Mouse (Mus musculus): ENCODE results near the gene Aqp1. TPM values are rescaled to one million over a fixed set of nuclear protein-coding genes. Genes with fewer than 3 reads are reported as not detected.

Aqp1 gene
- polyA plus RNA-seq, 1 experiment from 2014 or later = 8.0 TPM

DNA sequence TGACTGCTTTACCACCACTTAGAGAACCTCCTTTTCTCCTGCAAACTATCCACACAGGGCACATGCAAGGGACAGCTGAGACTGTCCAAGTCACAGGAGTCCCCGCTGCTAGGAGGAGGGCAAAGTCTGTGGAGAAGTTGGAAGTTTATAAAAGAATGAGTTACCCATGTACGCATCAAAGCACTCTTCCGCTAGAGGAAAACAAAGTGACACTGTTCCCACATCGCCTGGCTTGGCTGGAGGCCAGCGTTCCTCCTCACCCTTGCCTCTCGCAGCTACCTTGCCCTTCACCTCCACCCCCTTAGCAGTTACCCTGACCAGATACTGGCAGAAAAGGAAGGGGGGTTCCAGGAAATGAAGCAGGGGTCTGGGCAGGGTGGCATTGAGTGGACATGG lies 21.4 kb downstream of the Aqp1 start:
- Histone ChIP-seq H3K36me3 (ENCODE audit: control insufficient read depth, insufficient read depth, low read length) (no peaks in the 10 kb centered on the region), H3K27me3 (replicated peaks; ENCODE audit: control insufficient read depth, insufficient read depth, low read length) (no peaks in the 10 kb centered on the region), H3K9me3 (ENCODE audit: control insufficient read depth, low read length) (no peaks in the 10 kb centered on the region), H3K9ac (ENCODE audit: low read depth, low read length) (no peak overlapping the region), H3K27ac (ENCODE audit: low read depth, low read length) (no peak overlapping the region), H3K4me3 (ENCODE audit: low read depth, low read length) (no peak overlapping the region), H3K4me1 (replicated peaks; ENCODE audit: control insufficient read depth, insufficient read depth, low read length) (peaks cover 17% of the 10 kb centered on the region), H3K4me2 (no peak overlapping the region)
- DNase-seq (ENCODE audit: low spot score) = peak; percentile 25
- no peak for ATAC-seq (replicated peaks; ENCODE audit: low FRiP score)
- 85% methylated on average over 6 of the region's 6 CpGs for WGBS

- Histone ChIP-seq H3K4me1 (replicated peaks; ENCODE audit: control insufficient read depth, insufficient read depth, low read length) (peaks cover 17% of the 10 kb centered on the region), H3K9ac (ENCODE audit: low read depth, low read length) (no peak overlapping the region), H3K27me3 (replicated peaks; ENCODE audit: control insufficient read depth, insufficient read depth, low read length) (no peaks in the 10 kb centered on the region), H3K4me3 (ENCODE audit: low read depth, low read length) (no peak overlapping the region), H3K9me3 (ENCODE audit: control insufficient read depth, low read length) (no peaks in the 10 kb centered on the region), H3K27ac (ENCODE audit: low read depth, low read length) (no peak overlapping the region), H3K36me3 (ENCODE audit: control insufficient read depth, insufficient read depth, low read length) (no peaks in the 10 kb centered on the region), H3K4me2 (no peak overlapping the region)
- peak; percentile 91 for ATAC-seq (replicated peaks; ENCODE audit: low FRiP score)
- peak; percentile 33 for DNase-seq (ENCODE audit: low spot score)
- WGBS = 24% methylated on average over 2 of the region's 2 CpGs
These were observed 22.5 kb downstream of the Aqp1 start for GRCm38 (mm10) chr6:55358731-55359143.

DNA sequence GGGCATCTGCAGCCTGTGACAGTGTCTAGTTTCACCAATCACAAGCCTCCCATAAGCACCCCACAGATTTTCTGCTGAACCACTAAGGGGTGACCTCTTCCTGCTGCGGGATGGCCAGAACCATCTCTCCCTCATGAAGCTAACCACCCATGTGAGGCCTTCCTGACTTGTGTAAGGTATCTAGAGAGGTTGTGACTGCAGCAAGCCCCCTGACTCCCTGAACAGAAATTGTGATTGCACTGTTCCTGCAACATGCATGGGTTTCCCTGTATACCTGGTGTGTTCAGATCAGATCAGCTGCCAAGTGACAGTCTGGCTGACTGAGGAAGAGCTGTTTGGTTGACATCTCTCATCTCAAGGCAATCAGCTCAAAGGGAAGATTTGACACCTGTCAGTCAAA lies 26.4 kb downstream of the Aqp1 start:
- peak; percentile 20 for DNase-seq (ENCODE audit: low spot score)
- Histone ChIP-seq H3K4me2 (no peak overlapping the region), H3K4me1 (replicated peaks; ENCODE audit: control insufficient read depth, insufficient read depth, low read length) (peaks cover 14% of the 10 kb centered on the region), H3K9me3 (ENCODE audit: control insufficient read depth, low read length) (no peaks in the 10 kb centered on the region), H3K27me3 (replicated peaks; ENCODE audit: control insufficient read depth, insufficient read depth, low read length) (no peaks in the 10 kb centered on the region), H3K27ac (ENCODE audit: low read depth, low read length) (no peak overlapping the region), H3K36me3 (ENCODE audit: control insufficient read depth, insufficient read depth, low read length) (no peaks in the 10 kb centered on the region), H3K4me3 (ENCODE audit: low read depth, low read length) (no peak overlapping the region), H3K9ac (ENCODE audit: low read depth, low read length) (no peak overlapping the region)
- WGBS = 84% methylated on average over 1 of the region's 1 CpGs
- ATAC-seq (replicated peaks; ENCODE audit: low FRiP score) = no peak

- Histone ChIP-seq H3K27ac (ENCODE audit: low read depth, low read length) (peak overlapping the region; percentile 86), H3K36me3 (ENCODE audit: control insufficient read depth, insufficient read depth, low read length) (no peaks in the 10 kb centered on the region), H3K9me3 (ENCODE audit: control insufficient read depth, low read length) (no peaks in the 10 kb centered on the region), H3K4me3 (ENCODE audit: low read depth, low read length) (no peak overlapping the region), H3K9ac (ENCODE audit: low read depth, low read length) (no peak overlapping the region), H3K4me1 (replicated peaks; ENCODE audit: control insufficient read depth, insufficient read depth, low read length) (peaks cover 19% of the 10 kb centered on the region), H3K4me2 (no peak overlapping the region), H3K27me3 (replicated peaks; ENCODE audit: control insufficient read depth, insufficient read depth, low read length) (no peaks in the 10 kb centered on the region)
- DNase-seq (ENCODE audit: low spot score) (no peak), ATAC-seq (replicated peaks; ENCODE audit: low FRiP score) (peak; percentile 94)
These were observed 30.9 kb downstream of the Aqp1 start for GRCm38 (mm10) chr6:55367126-55367525.

DNA sequence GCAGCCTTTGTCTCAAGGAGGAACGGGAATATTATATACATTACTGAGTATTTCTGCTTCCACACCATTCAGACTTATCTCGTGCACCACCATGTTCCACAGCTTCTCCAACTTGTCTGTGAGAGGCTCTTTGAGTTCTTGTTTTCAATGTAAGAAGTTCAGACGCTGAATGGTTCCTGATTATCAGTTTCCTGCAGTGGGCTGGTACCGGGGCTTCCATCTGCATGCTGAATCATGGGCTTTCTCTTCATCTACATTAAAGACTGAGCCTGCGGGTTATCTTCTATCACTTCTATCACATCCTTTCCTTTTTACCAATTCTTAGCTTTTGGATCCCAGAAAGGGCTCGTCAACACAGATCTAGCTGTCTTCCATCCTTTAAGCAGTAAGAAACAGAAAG lies 34.6 kb downstream of the Aqp1 start:
- H3K4me3 ChIP-seq (ENCODE audit: low read depth, low read length) = no peak overlapping the region
- H3K27ac ChIP-seq (ENCODE audit: low read depth, low read length) = peak overlapping the region; percentile 82
- WGBS = 42% methylated on average over 6 of the region's 6 CpGs
- H3K27me3 ChIP-seq (replicated peaks; ENCODE audit: control insufficient read depth, insufficient read depth, low read length) = no peaks in the 10 kb centered on the region
- H3K4me1 ChIP-seq (replicated peaks; ENCODE audit: control insufficient read depth, insufficient read depth, low read length) = peaks cover 19% of the 10 kb centered on the region
- peak overlapping the region; percentile 28; the same call in 1 of the 2 replicates for H3K4me2 ChIP-seq
- ATAC-seq (replicated peaks; ENCODE audit: low FRiP score) (peak; percentile 67), DNase-seq (ENCODE audit: low spot score) (no peak)
- H3K36me3 ChIP-seq (ENCODE audit: control insufficient read depth, insufficient read depth, low read length) = no peaks in the 10 kb centered on the region
- H3K9ac ChIP-seq (ENCODE audit: low read depth, low read length) = 0 out of 2 replicates have a peak overlapping the region, but pooled peaks have one; percentile 15
- no peaks in the 10 kb centered on the region for H3K9me3 ChIP-seq (ENCODE audit: control insufficient read depth, low read length)

GRCm38 (mm10) chr6:55376076-55376475 lies 39.8 kb downstream of the Aqp1 start, which contains the start of gene Ghrhr:
Gene Ghrhr (plus strand): TSS chr6:55376295.
- Histone ChIP-seq H3K9ac (ENCODE audit: low read depth, low read length) (no peak within 1 kb of the TSS), H3K27me3 (replicated peaks; ENCODE audit: control insufficient read depth, insufficient read depth, low read length) (no peaks in the 10 kb centered on the region), H3K4me2 (no peak within 1 kb of the TSS), H3K27ac (ENCODE audit: low read depth, low read length) (no peak within 1 kb of the TSS), H3K36me3 (ENCODE audit: control insufficient read depth, insufficient read depth, low read length) (no peaks in the 10 kb centered on the region), H3K9me3 (ENCODE audit: control insufficient read depth, low read length) (no peaks in the 10 kb centered on the region), H3K4me3 (ENCODE audit: low read depth, low read length) (no peak within 1 kb of the TSS), H3K4me1 (replicated peaks; ENCODE audit: control insufficient read depth, insufficient read depth, low read length) (peaks cover 2% of the 10 kb centered on the region; the same call in 1 of the 2 replicates)
- 75% methylated on average over 6 of the region's 6 CpGs for WGBS
- DNase-seq (ENCODE audit: low spot score) = no peak
- ATAC-seq (replicated peaks; ENCODE audit: low FRiP score) = no peak

- no peaks in the 10 kb centered on the region for H3K36me3 ChIP-seq (ENCODE audit: control insufficient read depth, insufficient read depth, low read length)
- H3K4me1 ChIP-seq (replicated peaks; ENCODE audit: control insufficient read depth, insufficient read depth, low read length) = no peaks in the 10 kb centered on the region
- no peak for ATAC-seq (replicated peaks; ENCODE audit: low FRiP score)
- no peaks in the 10 kb centered on the region for H3K27me3 ChIP-seq (replicated peaks; ENCODE audit: control insufficient read depth, insufficient read depth, low read length)
- no peak overlapping the region for H3K9ac ChIP-seq (ENCODE audit: low read depth, low read length)
- H3K4me2 ChIP-seq = no peak overlapping the region
- no peaks in the 10 kb centered on the region for H3K9me3 ChIP-seq (ENCODE audit: control insufficient read depth, low read length)
- no peak overlapping the region for H3K4me3 ChIP-seq (ENCODE audit: low read depth, low read length)
- WGBS = 68% methylated on average over 5 of the region's 5 CpGs
- DNase-seq (ENCODE audit: low spot score) = no peak
- H3K27ac ChIP-seq (ENCODE audit: low read depth, low read length) = no peak overlapping the region
These were observed 40.3 kb downstream of the Aqp1 start for GRCm38 (mm10) chr6:55376511-55376910.

DNA sequence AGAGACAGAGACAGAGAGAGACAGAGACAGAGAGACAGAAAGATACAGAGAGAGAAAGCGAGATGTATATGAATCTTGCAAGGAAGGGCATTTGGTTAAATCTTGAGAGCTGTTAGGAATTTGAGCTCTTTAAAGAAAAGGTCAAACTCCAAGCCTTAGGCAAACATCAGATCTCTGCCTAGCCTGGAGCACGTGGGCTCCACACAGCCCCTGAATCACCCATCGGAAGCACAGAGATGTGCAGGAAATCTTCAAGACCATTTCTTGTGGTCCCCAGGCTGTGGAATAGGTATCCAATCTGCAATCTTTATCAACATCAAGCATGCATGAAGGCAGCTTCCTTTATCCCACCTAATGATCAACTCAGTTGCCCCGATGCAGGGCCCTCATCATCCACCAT lies 41.2 kb downstream of the Aqp1 start:
- 75% methylated on average over 4 of the region's 4 CpGs for WGBS
- no peak for ATAC-seq (replicated peaks; ENCODE audit: low FRiP score)
- no peak overlapping the region for H3K27ac ChIP-seq (ENCODE audit: low read depth, low read length)
- H3K4me2 ChIP-seq = no peak overlapping the region
- H3K36me3 ChIP-seq (ENCODE audit: control insufficient read depth, insufficient read depth, low read length) = no peaks in the 10 kb centered on the region
- H3K4me1 ChIP-seq (replicated peaks; ENCODE audit: control insufficient read depth, insufficient read depth, low read length) = no peaks in the 10 kb centered on the region
- no peaks in the 10 kb centered on the region for H3K27me3 ChIP-seq (replicated peaks; ENCODE audit: control insufficient read depth, insufficient read depth, low read length)
- H3K9me3 ChIP-seq (ENCODE audit: control insufficient read depth, low read length) = no peaks in the 10 kb centered on the region
- H3K9ac ChIP-seq (ENCODE audit: low read depth, low read length) = no peak overlapping the region
- H3K4me3 ChIP-seq (ENCODE audit: low read depth, low read length) = no peak overlapping the region
- no peak for DNase-seq (ENCODE audit: low spot score)

- H3K4me3 ChIP-seq (ENCODE audit: low read depth, low read length) = no peak overlapping the region
- H3K4me2 ChIP-seq = no peak overlapping the region
- no peak overlapping the region for H3K9ac ChIP-seq (ENCODE audit: low read depth, low read length)
- WGBS = 38% methylated on average over 3 of the region's 3 CpGs
- no peak for DNase-seq (ENCODE audit: low spot score)
- H3K9me3 ChIP-seq (ENCODE audit: control insufficient read depth, low read length) = no peaks in the 10 kb centered on the region
- H3K4me1 ChIP-seq (replicated peaks; ENCODE audit: control insufficient read depth, insufficient read depth, low read length) = no peaks in the 10 kb centered on the region
- no peaks in the 10 kb centered on the region for H3K27me3 ChIP-seq (replicated peaks; ENCODE audit: control insufficient read depth, insufficient read depth, low read length)
- H3K36me3 ChIP-seq (ENCODE audit: control insufficient read depth, insufficient read depth, low read length) = no peaks in the 10 kb centered on the region
- ATAC-seq (replicated peaks; ENCODE audit: low FRiP score) = peak; percentile 53
- H3K27ac ChIP-seq (ENCODE audit: low read depth, low read length) = no peak overlapping the region
These were observed 43.6 kb downstream of the Aqp1 start for GRCm38 (mm10) chr6:55379641-55380335.
